In genomic region chr11:96996773-96997379, GRCm38 (mm10) we compare ENCODE assay signal across 7 mouse cellular contexts. TPM values are rescaled to one million over a fixed set of nuclear protein-coding genes. Genes with fewer than 3 reads are reported as not detected.
DNase-seq lines count a peak whose midpoint lies in the region; ATAC-seq and TF ChIP-seq lines count a peak whose summit lies in the region.

No protein-coding gene starts in this region.

- WGBS in lung, embryonic 15.5 days = 34% methylated on average over 17 of the region's 17 CpGs
- 5% methylated on average over 17 of the region's 17 CpGs for WGBS in forebrain, embryonic 12.5 days
- WGBS in limb, embryonic 14.5 days = 21% methylated on average over 14 of the region's 17 CpGs
- WGBS in stomach, embryonic 14.5 days = 23% methylated on average over 17 of the region's 17 CpGs

- intact Hi-C loops in left cerebral cortex, postnatal 25 days (cut with DNase I) = no loop called here

- no peak for DNase-seq in lung, postnatal 25 days (ENCODE audit: low spot score)
- DNase-seq in limb, embryonic 14.5 days (ENCODE audit: low spot score) = no peak
- no peak for DNase-seq in left cerebral cortex, postnatal 25 days (ENCODE audit: low spot score in 2 of 2)
- DNase-seq in urinary bladder, adult 18-20 months (ENCODE audit: low spot score in 2 of 2) = no peak

- H3K4me1 ChIP-seq in lung, embryonic 15.5 days = peaks cover 40% of the 10 kb centered on the region
- peaks cover 37% of the 10 kb centered on the region for H3K4me1 ChIP-seq in forebrain, embryonic 12.5 days
- H3K4me1 ChIP-seq in limb, embryonic 14.5 days (ENCODE audit: control insufficient read depth, insufficient read depth, low read length) = peaks cover 11% of the 10 kb centered on the region
- H3K4me1 ChIP-seq in stomach, embryonic 14.5 days (ENCODE audit: control insufficient read depth, insufficient read depth, low read length) = peaks cover 8% of the 10 kb centered on the region; the same call in 1 of the 2 replicates

- no peaks in the 10 kb centered on the region for H3K36me3 ChIP-seq in lung, embryonic 15.5 days
- no peaks in the 10 kb centered on the region for H3K36me3 ChIP-seq in forebrain, embryonic 12.5 days (replicated peaks)
- no peaks in the 10 kb centered on the region for H3K36me3 ChIP-seq in limb, embryonic 14.5 days (ENCODE audit: control insufficient read depth, insufficient read depth, low read length)
- H3K36me3 ChIP-seq in stomach, embryonic 14.5 days (ENCODE audit: control insufficient read depth, insufficient read depth, low read length) = no peaks in the 10 kb centered on the region

- no peaks in the 10 kb centered on the region for H3K9me3 ChIP-seq in lung, embryonic 15.5 days
- no peaks in the 10 kb centered on the region for H3K9me3 ChIP-seq in forebrain, embryonic 12.5 days
- no peaks in the 10 kb centered on the region for H3K9me3 ChIP-seq in limb, embryonic 14.5 days (ENCODE audit: control insufficient read depth, low read length)
- H3K9me3 ChIP-seq in stomach, embryonic 14.5 days (ENCODE audit: control insufficient read depth, low read depth, low read length) = no peaks in the 10 kb centered on the region

- H3K27ac ChIP-seq in lung, embryonic 15.5 days = no peak overlapping the region
- peak overlapping the region; percentile 75 for H3K27ac ChIP-seq in forebrain, embryonic 12.5 days
- no peak overlapping the region for H3K27ac ChIP-seq in limb, embryonic 14.5 days (replicated peaks; ENCODE audit: low read depth, low read length)
- H3K27ac ChIP-seq in stomach, embryonic 14.5 days (ENCODE audit: low read length) = no peak overlapping the region

- H3K4me2 ChIP-seq in lung, embryonic 15.5 days = peak overlapping the region; percentile 57
- H3K4me2 ChIP-seq in forebrain, embryonic 12.5 days = peak overlapping the region; percentile 65
- peak overlapping the region; percentile 53 for H3K4me2 ChIP-seq in limb, embryonic 14.5 days (replicated peaks; ENCODE audit: low read depth, low read length, severe bottlenecking)
- H3K4me2 ChIP-seq in stomach, embryonic 14.5 days (replicated peaks; ENCODE audit: low read depth, low read length) = peak overlapping the region; percentile 35

- TF ChIP-seq POLR2A in limb, embryonic 14.5 days (IDR thresholded peaks at IDR 0.05; ENCODE audit: borderline replicate concordance, extremely low read depth, insufficient read depth, insufficient read length) = no peak

- peak overlapping the region; percentile 17 for H3K9ac ChIP-seq in lung, embryonic 15.5 days
- peak overlapping the region; percentile 56 for H3K9ac ChIP-seq in forebrain, embryonic 12.5 days
- peak overlapping the region; percentile 59 for H3K9ac ChIP-seq in limb, embryonic 14.5 days (ENCODE audit: low read depth, low read length, severe bottlenecking)
- H3K9ac ChIP-seq in stomach, embryonic 14.5 days (replicated peaks; ENCODE audit: low read depth, low read length) = 0 out of 2 replicates have a peak overlapping the region, but pooled peaks have one; percentile 34

- peaks cover 21% of the 10 kb centered on the region for H3K27me3 ChIP-seq in lung, embryonic 15.5 days
- H3K27me3 ChIP-seq in forebrain, embryonic 12.5 days = peaks cover 69% of the 10 kb centered on the region
- peaks cover 3% of the 10 kb centered on the region; the same call in 1 of the 2 replicates for H3K27me3 ChIP-seq in limb, embryonic 14.5 days (ENCODE audit: control insufficient read depth, insufficient read depth, low read length)
- no peaks in the 10 kb centered on the region for H3K27me3 ChIP-seq in stomach, embryonic 14.5 days (ENCODE audit: control insufficient read depth, insufficient read depth, low read length)

- no peak for ATAC-seq in lung, embryonic 15.5 days (ENCODE audit: borderline replicate concordance, extremely low read depth, low FRiP score, low TSS enrichment)
- ATAC-seq in forebrain, embryonic 12.5 days (ENCODE audit: low FRiP score) = peak; percentile 55
- ATAC-seq in limb, embryonic 14.5 days (ENCODE audit: low FRiP score, low read depth) = no peak
- ATAC-seq in stomach, embryonic 14.5 days (ENCODE audit: insufficient number of reproducible peaks, insufficient read depth, low FRiP score, low read depth) = no peak

- H3K4me3 ChIP-seq in lung, embryonic 15.5 days = peak overlapping the region; percentile 25
- peak overlapping the region; percentile 37 for H3K4me3 ChIP-seq in forebrain, embryonic 12.5 days (replicated peaks)
- H3K4me3 ChIP-seq in limb, embryonic 14.5 days (replicated peaks; ENCODE audit: low read length) = peak overlapping the region; percentile 27
- H3K4me3 ChIP-seq in stomach, embryonic 14.5 days (ENCODE audit: low read depth, low read length) = peak overlapping the region; percentile 18

RNA-seq across cellular contexts. Expression of gene Sp2, which starts 14.1 kb away (rescaled TPM):
- polyA plus RNA-seq in lung, embryonic 15.5 days (2015; fragmentation: Nextera tagmentation; extraction: Ambion mirVana) = 15.7 and 17.9 TPM in 2 replicates
- 23.1 and 27.2 TPM in 2 replicates for polyA plus RNA-seq in forebrain, embryonic 12.5 days (2016; fragmentation: Nextera tagmentation; extraction: Ambion mirVana)
- 16.0 and 22.3 TPM in 2 replicates for polyA plus RNA-seq in limb, embryonic 14.5 days (2012; rRNA removed)
- 17.1 and 18.7 TPM in 2 replicates for polyA plus RNA-seq in limb, embryonic 14.5 days (2014; fragmentation: Nextera tagmentation; extraction: Ambion mirVana)
- polyA plus RNA-seq in stomach, embryonic 14.5 days (2014; fragmentation: Nextera tagmentation; extraction: Ambion mirVana) = 15.7 and 19.1 TPM in 2 replicates
- total RNA-seq in left cerebral cortex, postnatal 25 days (2021) = 10 to 100 TPM; 12.8 to 13.5 TPM

RNA-seq across cellular contexts. Expression of gene Sp6, which starts 16.3 kb away (rescaled TPM):
- 0.72 and 0.98 TPM in 2 replicates for polyA plus RNA-seq in lung, embryonic 15.5 days (2015; fragmentation: Nextera tagmentation; extraction: Ambion mirVana)
- 0.26 and 0.51 TPM in 2 replicates for polyA plus RNA-seq in forebrain, embryonic 12.5 days (2016; fragmentation: Nextera tagmentation; extraction: Ambion mirVana)
- 4.8 and 5.6 TPM in 2 replicates for polyA plus RNA-seq in limb, embryonic 14.5 days (2012; rRNA removed)
- polyA plus RNA-seq in limb, embryonic 14.5 days (2014; fragmentation: Nextera tagmentation; extraction: Ambion mirVana) = 3.9 and 4.5 TPM in 2 replicates
- polyA plus RNA-seq in stomach, embryonic 14.5 days (2014; fragmentation: Nextera tagmentation; extraction: Ambion mirVana) = 0.15 and 0.42 TPM in 2 replicates
- total RNA-seq in left cerebral cortex, postnatal 25 days (2021) = 1 to 10 TPM; 2.1 to 2.2 TPM

RNA-seq across cellular contexts. Expression of gene Scrn2, which starts 32.9 kb away (rescaled TPM):
- polyA plus RNA-seq in lung, embryonic 15.5 days (2015; fragmentation: Nextera tagmentation; extraction: Ambion mirVana) = 31.2 and 31.9 TPM in 2 replicates
- 26.0 and 28.0 TPM in 2 replicates for polyA plus RNA-seq in forebrain, embryonic 12.5 days (2016; fragmentation: Nextera tagmentation; extraction: Ambion mirVana)
- polyA plus RNA-seq in limb, embryonic 14.5 days (2012; rRNA removed) = 23.3 and 29.0 TPM in 2 replicates
- 20.3 and 21.4 TPM in 2 replicates for polyA plus RNA-seq in limb, embryonic 14.5 days (2014; fragmentation: Nextera tagmentation; extraction: Ambion mirVana)
- 17.7 and 19.7 TPM in 2 replicates for polyA plus RNA-seq in stomach, embryonic 14.5 days (2014; fragmentation: Nextera tagmentation; extraction: Ambion mirVana)
- total RNA-seq in left cerebral cortex, postnatal 25 days (2021) = 1 to 10 TPM; 3.6 to 3.7 TPM

RNA-seq across cellular contexts. Expression of gene Lrrc46, which starts 44.3 kb away (rescaled TPM):
- polyA plus RNA-seq in lung, embryonic 15.5 days (2015; fragmentation: Nextera tagmentation; extraction: Ambion mirVana) = 3.7 and 5.9 TPM in 2 replicates
- 2.3 and 3.2 TPM in 2 replicates for polyA plus RNA-seq in forebrain, embryonic 12.5 days (2016; fragmentation: Nextera tagmentation; extraction: Ambion mirVana)
- polyA plus RNA-seq in limb, embryonic 14.5 days (2012; rRNA removed) = 0.63 and 0.95 TPM in 2 replicates
- polyA plus RNA-seq in limb, embryonic 14.5 days (2014; fragmentation: Nextera tagmentation; extraction: Ambion mirVana) = 0.69 and 0.91 TPM in 2 replicates
- 0.38 TPM in 1 of 2 replicates, not detected in the other for polyA plus RNA-seq in stomach, embryonic 14.5 days (2014; fragmentation: Nextera tagmentation; extraction: Ambion mirVana)
- under 1 TPM; 0.66 to 0.71 TPM for total RNA-seq in left cerebral cortex, postnatal 25 days (2021)

RNA-seq across cellular contexts. Expression of gene Mrpl10, which starts 44.5 kb away (rescaled TPM):
- polyA plus RNA-seq in lung, embryonic 15.5 days (2015; fragmentation: Nextera tagmentation; extraction: Ambion mirVana) = 79.4 and 85.2 TPM in 2 replicates
- 64.0 and 65.8 TPM in 2 replicates for polyA plus RNA-seq in forebrain, embryonic 12.5 days (2016; fragmentation: Nextera tagmentation; extraction: Ambion mirVana)
- polyA plus RNA-seq in limb, embryonic 14.5 days (2012; rRNA removed) = 84.5 and 92.2 TPM in 2 replicates
- polyA plus RNA-seq in limb, embryonic 14.5 days (2014; fragmentation: Nextera tagmentation; extraction: Ambion mirVana) = 77.3 and 82.3 TPM in 2 replicates
- 86.7 and 89.2 TPM in 2 replicates for polyA plus RNA-seq in stomach, embryonic 14.5 days (2014; fragmentation: Nextera tagmentation; extraction: Ambion mirVana)
- 10 to 100 TPM; 67.9 to 68.8 TPM for total RNA-seq in left cerebral cortex, postnatal 25 days (2021)
